Mouse (Mus musculus) layer of hippocampus, adult 8-10 months (tissue): ENCODE results near the gene Arhgef40. TPM values are rescaled to one million over a fixed set of nuclear protein-coding genes. Genes with fewer than 3 reads are reported as not detected.

Source experiments
- DNase-seq, 2 experiments: peaks; one replicate each; pipeline ENCODE4 v3.0.0; 2022; ENCODE audit warnings: low spot score in 2 of 2
- total RNA-seq, 4 experiments: library from RNA; stranded (reverse); gene quantifications; 2 replicates each; pipeline ENCODE4 v1.2.4; 2022

Gene Arhgef40
- total RNA-seq, 4 experiments from 2014 or later: 30.3 to 40.9 (median 34.5) TPM

GRCm38 (mm10) chr14:51997483-51997882 is 13.0 kb downstream of the Arhgef40 start:
- DNase-seq: no peak

GRCm38 (mm10) chr14:52003981-52004495 is 19.5 kb downstream of the Arhgef40 start:
- peak; percentile 83 to 90 for DNase-seq

DNA sequence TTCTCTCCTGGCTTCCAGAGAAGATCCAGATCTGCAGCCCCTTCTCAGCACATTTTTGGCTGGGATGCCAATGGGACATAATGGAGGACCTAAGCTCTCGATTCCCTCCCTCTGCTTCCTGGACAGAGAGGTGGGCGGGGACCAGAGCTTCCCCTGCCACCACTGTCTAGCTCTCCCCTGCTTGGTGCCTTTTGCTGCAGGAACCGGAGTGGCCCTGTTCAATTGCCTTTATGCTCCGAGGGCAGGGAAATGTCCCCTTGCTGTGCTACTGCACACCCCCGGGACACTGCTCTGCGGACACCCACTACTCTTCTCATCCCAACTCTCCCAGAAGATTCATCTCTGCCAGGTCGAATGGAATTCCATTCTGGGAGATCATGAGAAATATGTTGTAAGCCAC is 20.6 kb downstream of the Arhgef40 start:
- no peak for DNase-seq

GRCm38 (mm10) chr14:52005616-52006015 is 21.1 kb downstream of the Arhgef40 start:
- no peak for DNase-seq

GRCm38 (mm10) chr14:52006241-52006640 is 21.7 kb downstream of the Arhgef40 start:
- no peak for DNase-seq

GRCm38 (mm10) chr14:52006771-52007170 is 22.3 kb downstream of the Arhgef40 start:
- no peak for DNase-seq

DNA sequence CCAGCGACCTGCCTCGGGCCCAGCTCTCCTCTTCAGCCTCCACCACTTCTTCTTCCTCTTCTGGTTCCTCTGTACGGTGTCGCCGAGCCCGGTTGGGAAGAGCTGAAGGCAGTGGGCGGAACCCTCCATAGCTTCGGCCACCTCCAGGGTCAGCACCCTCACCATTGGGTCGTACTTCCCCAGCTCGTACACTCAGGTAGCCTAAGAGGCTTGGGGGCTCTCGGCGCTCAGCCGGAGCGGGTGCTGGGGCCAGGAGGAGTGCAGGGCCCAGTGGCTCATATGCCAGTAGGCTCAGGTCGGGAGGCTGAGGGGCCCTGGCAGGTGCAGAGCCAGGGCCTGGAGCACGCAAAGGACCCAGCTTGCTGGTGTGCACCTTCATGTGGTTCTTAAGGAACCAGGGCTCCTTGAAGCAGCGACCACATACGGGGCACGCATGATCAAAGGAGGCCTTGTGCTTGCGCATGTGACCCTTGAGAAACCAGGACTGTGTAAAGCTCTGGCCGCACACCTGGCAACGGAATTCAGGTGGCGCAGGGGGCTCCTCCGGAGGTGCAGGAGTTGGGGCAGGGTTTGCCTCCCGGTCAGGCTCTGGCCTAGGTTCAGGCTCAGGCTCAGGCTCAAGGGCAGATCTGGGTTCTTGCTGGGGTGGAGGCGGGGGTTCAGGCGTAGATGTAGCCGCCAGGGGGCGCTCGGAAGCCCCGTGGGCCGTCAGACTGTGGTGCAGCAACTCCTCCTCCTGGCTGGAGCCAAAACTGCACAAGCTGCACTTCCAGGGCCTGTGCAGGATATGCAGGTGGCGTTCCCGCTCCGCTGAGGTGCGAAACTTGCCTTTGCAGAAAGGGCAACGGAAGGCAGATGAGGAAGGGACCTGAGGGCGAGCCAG is 24.0 kb downstream of the Arhgef40 start:
- DNase-seq: peak; percentile 84 to 93

- DNase-seq: no peak
Measured at GRCm38 (mm10) chr14:52009361-52009760, 24.8 kb downstream of the Arhgef40 start.

DNA sequence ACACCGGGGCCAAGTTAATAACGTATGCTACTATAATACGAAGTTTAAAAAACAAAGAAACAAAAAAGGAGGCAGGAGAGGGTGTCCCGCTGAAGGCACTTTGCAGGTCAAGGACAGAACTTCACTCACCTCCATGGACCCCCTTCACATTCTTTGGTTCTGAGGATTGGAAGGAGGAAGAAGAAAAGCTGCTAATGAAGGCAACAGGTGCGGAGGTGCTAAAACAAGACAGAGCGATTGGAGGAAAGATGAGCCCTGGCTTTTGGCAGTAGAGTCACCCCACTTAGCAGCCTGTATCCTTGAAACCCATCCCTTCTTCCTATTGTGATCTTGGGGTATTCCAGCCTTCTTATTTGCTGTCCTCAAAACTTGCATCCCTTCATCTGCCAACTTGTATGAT is 25.3 kb downstream of the Arhgef40 start:
- DNase-seq: no peak

DNA sequence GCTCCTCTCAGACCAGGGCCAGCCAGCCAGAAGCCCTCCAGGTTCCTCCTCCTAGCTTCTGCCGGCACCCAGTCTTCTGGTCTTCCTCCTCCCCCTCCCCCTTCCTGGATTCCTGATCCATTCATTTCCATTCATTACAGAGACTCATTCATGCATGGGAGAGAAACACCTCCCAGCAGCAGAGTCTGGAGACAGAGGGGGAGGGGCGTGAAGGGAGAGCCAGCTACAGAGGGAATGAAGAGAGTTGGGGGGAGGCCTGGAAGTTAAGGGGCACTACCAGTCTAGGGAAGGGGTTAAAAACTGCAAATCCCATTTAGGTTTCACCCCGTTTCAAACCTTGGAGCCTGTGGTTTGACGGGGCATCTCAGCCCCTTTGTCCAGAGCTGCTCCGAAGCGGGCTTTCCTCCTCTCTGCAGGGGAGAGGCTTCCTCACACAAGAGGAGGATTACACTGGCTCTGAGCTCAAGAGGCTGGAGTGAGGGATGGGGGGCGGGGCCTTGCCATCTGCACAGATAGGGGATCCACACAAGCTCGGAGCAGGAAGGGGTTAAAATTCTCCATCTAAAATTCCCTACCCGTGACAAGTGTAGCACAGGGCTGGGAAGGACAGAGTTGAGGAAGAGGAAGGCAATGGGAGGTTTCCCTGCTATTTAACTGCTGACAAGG is 26.1 kb downstream of the Arhgef40 start:
- no peak for DNase-seq

- no peak for DNase-seq
Measured at GRCm38 (mm10) chr14:52011683-52012082, 27.2 kb downstream of the Arhgef40 start.

GRCm38 (mm10) chr14:52012085-52012484 is 27.6 kb downstream of the Arhgef40 start:
- no peak for DNase-seq

- no peak for DNase-seq
Measured at GRCm38 (mm10) chr14:52012553-52012952, 28.0 kb downstream of the Arhgef40 start.

DNA sequence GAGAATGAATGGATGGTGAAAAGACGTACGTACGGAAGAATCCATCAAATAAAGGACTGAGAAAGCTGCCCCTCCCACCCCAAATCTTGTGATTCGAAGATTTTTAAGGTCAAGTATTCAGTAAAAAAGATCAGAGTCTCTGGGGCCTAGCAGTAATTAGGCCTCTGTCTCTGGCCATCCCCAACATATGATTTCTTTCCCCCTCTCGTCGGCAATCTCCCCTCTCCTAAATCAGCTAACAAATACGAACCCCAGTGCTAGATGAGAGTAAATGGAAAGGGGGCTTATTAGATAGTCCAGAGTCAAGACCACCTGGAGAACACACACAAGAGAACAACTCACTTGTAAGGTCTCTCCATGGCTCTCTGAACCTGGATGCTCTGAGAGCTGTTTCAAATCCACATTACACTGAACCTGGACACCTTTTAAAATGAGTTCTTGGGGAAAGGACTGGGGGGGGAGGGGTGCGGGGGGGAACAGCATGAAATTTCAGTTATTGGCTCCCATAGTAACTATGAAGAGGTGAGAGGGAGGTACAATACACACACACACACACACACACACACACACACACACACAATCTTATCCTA is 28.6 kb downstream of the Arhgef40 start:
- no peak for DNase-seq

- no peak for DNase-seq
Measured at GRCm38 (mm10) chr14:52013771-52014219, 29.3 kb downstream of the Arhgef40 start.

DNA sequence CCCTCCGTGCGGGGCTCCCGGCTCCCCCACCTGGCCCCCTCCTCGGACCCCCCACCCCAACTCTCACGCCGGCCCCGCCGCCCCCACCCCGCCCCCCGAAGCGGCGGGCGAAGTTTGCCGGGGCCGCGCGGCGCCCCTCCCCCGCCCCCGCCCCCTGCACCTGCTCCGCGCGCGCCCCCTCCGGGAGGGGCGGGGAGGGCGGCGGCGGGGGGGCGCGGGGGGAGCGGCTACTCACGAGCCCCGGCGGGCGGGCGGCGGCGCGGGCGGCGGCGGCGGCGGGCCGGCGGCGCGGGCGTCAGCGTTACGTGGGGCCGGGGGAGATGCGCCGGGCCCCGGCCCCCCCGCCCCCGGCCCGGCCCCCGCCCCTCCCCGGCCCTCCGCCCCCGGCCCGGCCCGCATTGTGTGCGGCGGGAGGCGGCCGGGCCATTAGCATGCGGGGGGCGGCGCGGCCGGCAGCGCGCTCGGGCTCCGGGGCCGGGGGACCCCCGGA is 29.8 kb downstream of the Arhgef40 start:
- no peak for DNase-seq

GRCm38 (mm10) chr14:52014761-52015311 is 30.3 kb downstream of the Arhgef40 start:
- DNase-seq: no peak

DNA sequence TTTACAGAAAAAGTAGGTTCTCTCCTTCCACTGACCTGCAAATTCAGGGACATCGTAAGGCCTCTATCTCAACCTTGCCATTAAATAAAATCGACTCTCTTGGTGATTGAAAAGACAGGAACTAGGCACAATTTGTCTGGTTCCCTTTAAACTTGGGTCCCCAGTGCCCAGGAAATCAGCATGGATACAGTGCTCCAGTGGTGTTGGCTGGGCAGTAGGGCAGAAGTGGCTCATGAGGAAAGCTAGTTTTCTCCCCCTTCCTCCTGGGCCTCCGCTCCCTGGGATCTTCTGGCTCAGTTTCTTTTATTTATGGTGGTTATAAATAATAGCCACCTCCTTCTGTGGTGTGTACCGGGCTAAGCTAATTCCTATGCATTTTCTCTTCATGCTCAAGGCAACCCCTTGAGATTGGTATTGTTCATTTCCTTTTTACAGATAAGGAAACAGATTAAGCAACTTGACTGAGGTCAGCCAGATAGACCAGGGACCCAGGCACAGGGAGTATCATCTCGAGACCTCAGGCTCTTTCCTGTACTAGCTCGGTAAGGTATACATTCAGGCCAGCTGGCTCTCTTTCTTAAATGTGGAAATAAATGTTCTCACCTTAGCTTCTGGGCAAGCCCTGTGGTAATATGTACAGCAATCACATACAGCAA is 31.1 kb downstream of the Arhgef40 start, which contains the start of gene Tmem253:
Tmem253 (plus strand) TSS at position 214 of the 656 bp plus-strand sequence.
- no peak for DNase-seq

DNA sequence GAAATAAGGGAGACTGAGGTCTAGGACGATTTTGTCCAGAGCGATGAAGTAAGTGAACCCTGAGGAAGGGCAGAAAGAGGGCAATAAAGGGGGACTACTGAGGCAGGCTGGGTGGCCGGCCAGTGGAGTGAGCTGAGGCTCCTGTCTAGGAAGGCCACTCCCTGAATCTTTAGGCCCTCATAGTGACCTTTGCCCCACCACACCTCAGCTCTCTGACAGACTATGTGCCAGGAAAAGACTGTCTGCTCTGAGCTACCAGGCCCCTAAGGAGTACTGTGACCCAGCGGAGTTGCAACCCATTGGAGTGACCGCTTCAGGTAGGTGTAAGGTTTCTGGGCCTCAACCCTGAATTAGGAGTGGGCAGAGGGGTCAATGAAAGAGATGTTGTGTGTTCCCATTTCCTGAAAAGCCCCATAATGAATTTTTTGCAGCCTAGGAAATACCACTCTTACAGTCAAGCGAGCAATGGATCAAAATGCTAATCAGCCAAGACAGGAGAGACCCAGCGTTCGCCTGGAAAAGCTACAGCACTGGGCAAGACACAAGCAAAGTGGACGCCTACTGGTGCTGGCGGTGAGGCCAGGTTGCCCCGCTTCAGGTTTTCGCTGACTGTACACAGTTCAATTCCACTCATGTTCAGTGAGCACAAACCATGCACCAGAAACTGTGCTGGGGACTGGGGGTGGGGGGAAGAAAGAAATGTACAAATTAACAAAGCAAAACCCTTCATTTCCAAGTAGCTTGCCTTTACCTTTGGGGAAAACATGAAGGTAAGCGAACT is 32.3 kb downstream of the Arhgef40 start:
- DNase-seq: no peak

- DNase-seq: no peak
Measured at GRCm38 (mm10) chr14:52017662-52018061, 33.1 kb downstream of the Arhgef40 start.
